Mouse (Mus musculus): Measurements from ENCODE around the gene Vmn1r40. TPM values are rescaled to one million over a fixed set of nuclear protein-coding genes. Genes with fewer than 3 reads are reported as not detected.
A peak's percentile ranks its signal among the peaks of the same experiment; 100 is the strongest.

Vmn1r40 gene
- polyA plus RNA-seq (2012; rRNA removed), result not detected in 2 replicates

DNA sequence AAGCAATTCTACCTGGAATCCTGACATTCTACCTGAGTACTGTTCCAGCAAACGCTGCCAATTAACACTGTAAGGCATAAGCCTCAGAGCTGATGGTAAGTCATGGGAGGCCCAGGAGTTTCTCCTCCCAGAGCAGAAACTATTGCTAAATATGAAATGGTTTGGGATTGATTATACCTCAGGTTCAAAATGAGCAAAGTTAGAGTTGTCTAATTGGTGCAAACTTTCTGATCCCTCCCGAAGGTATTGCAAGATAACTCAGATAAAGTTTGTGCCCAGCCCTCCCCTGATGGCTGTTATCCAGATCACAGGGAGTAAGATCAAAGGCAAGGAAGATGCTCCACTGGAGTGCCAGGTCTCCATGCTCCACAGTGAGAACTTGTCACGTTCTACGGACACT is at the start of gene Vmn1r40:
Gene Vmn1r40 (plus strand): TSS at position 301 of the 400 bp plus-strand sequence.
- DNase-seq (ENCODE audit: low spot score), result no peak

DNA sequence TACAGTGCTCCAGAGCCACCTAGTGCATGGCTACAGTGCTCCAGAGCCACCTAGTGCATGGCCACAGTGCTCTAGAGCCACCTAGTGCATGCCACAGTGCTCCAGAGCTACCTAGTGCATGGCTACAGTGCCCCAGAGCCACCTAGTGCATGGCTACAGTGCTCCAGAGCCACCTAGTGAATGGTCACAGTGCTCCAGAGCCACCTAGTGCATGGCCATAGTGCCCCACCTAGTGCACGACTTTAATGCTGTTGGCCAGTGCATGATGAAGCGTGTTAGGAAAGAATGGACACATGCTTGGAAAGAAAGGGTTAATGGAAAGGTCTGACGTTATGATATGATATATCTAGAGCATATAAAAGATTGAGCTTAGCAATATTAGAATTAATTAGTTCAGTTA is 49.0 kb upstream of the Vmn1r40 start:
- DNase-seq (ENCODE audit: low spot score), result no peak

DNA sequence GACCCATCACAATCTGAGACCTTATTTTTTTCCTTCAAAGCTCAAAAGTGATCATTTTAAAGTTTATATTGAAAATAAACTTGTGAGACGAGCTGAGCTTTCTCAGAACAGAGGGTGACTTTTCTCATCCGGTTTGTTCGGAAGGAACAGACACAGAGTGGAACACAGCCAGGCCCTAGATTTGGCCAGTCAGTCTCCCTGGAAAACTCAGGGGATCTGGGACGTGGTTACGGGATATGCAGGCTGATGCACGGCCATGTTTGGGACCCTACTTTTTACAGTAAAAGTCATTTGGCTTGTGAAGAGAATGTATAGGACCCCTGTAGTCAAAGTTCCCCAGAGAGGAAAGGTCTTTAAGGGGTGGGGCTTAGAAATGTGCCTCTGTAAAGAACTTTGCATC is 48.4 kb upstream of the Vmn1r40 start:
- no peak for DNase-seq (ENCODE audit: low spot score)

DNA sequence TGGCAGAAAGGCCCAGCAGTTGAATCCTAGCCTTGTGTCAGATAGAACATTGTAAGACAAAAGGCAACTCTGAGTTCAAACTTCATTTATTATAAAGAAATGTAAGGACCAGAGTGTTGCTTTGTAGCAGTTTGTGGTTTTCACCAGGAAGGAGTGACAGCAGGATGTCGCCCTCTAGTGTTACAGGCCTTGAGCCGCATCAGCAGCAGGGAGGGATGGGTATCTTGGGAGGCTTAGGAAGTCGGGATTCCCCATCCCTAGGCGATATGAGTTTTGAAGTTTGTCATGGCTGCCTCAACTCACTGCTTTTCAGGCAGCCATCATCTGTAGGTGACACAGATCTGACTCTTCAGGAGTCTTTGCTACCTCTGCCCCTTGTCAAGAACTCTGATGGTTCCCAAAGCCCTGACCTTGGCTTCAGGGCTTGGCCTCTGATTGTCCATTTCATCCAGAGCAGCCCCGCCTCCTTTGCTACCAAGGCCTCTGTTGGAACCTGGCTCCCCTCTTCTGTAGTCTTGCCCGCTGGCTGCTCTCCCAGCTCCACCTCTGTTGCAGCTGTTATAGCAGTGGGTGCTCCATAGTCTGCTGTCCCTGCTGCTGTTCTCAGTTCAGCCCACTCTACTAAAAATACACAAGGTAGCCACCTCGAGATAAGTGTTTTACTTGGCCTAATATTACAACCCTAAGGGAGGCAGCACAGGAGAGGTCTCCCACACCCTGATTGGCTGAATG is 47.5 kb upstream of the Vmn1r40 start:
- DNase-seq (ENCODE audit: low spot score), result no peak

DNA sequence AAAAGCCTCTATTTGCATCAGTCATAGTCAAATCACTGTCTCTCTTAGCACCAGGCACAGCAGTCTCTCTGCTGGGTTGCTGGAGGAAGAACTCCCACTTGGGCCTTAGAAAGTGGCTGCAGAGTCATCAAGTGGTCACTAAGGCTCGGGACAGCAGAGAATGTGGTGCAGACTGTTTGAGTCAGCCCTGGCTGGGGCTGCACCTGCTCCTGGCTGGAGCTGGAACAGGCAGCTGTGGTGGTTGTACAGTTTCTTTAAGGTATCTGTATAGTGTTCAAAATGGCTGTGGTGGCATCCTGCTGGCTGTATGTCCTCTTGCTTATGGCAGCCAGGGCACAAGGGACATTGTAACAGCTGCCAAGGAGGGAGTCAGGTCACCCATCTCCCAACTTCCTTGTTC is 46.9 kb upstream of the Vmn1r40 start:
- no peak for DNase-seq (ENCODE audit: low spot score)

DNA sequence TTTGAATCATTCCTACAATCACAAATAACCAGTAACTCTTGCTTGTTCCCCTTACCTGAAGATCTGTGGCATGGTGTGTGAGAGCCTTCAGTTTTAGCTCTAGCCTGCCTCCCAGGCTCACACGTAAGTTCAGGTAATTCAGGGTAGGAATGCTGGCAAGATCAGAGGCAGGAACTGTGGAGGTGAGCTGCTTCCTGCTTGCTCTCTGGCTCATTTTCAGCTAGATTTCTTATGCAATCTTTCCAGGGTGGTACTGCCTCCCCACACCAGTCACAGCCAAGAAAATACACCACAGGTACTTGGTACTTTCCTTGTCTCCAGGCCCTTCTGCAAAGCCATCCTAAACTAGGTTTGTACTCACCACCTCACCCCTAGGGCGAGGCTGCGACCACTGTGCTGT is 44.8 kb upstream of the Vmn1r40 start:
- no peak for DNase-seq (ENCODE audit: low spot score)

DNA sequence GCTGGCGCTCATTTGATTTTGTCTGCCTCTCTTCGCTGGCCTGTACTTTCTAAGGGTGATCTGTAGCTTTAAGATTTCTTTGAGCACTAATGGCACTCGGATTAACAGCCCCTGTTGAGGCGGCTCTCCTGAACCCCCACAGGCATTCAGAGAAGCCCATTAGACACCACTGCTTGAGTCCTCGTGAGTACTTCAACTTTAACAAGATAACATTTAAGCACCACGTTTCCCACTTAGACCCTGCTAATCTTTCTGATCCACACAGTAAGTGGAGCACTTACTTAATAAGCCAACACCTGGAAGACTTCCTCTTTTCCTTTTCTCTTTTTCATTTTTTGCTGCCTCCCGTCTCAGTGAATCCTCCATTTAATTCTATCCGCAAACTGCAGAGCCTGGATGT is 42.2 kb upstream of the Vmn1r40 start:
- no peak for DNase-seq (ENCODE audit: low spot score)

DNA sequence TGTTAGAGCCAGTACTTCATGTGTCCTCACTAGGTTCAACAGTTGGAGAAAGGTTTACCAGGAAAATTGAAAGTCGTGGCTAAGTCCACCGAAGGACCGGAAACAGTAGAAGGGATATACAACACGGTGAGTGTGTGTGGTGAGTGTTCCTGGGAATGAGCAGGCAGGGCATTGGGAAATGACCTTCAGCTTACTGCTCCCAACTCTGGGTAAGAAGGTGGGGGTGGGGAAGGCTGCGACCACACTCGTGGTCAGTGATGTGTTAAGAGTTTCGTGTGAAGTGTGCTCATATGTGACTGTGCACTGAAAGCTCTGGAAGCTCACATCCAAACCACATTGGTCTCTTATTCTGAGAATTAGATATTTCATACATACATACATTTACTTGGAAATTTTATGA is 41.7 kb upstream of the Vmn1r40 start:
- no peak for DNase-seq (ENCODE audit: low spot score)

DNA sequence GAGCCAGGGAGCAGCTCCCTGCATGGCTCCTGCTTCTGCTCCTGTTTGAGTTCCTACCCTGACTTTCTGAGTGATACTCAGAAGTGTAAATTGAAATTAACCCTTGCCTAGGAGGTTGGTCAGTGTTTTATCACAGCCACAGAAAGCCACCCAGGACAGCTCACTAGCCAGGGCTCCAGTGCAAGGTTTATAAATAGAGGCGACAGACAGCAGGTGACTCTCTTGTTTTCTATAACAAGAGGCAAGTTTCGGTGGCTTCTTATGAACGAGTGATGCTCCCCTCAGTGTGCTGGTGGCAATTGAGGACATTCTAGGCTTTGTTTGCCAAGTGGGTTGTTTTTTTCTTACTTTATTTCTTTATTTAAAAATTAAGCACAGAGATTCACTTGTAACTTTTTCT is 40.4 kb upstream of the Vmn1r40 start:
- no peak for DNase-seq (ENCODE audit: low spot score)

DNA sequence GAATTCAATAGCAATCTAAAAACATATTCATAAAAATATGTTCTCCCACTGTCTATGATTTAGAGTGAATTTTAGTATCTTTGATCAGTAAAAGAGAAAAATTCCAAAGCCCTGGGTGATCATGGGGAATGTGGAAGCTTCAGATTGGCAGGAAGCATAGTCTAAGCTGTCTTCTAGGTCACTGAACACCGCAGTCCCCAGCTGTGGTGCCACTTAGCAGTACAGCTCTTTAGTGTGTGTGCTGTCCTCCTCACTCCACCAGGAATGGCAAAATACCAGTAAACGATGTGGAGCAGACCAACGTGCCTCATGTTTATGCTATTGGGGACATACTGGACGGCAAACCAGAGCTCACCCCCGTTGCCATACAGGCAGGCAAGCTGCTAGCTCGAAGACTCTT is 37.8 kb upstream of the Vmn1r40 start:
- DNase-seq (ENCODE audit: low spot score), result no peak

DNA sequence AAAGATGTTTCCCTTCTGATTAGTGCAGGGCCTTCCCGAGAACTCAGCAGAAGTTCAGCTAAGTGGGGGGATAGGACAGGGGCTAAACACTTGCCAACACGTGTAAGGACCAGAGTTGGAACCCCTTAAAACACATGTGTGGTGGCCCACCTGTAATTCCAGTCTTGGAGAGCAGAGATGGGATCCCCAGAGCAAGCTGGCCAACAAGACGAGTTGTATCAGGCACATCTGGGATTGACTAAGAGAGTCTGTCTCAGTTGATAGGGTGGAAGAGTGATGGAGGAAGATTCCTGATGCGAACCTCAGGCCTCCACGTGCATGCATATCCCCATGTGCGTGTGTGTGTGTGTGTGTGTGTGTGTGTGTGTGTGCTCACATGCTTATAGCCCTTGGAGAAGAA is 35.9 kb upstream of the Vmn1r40 start:
- DNase-seq (ENCODE audit: low spot score), result no peak

DNA sequence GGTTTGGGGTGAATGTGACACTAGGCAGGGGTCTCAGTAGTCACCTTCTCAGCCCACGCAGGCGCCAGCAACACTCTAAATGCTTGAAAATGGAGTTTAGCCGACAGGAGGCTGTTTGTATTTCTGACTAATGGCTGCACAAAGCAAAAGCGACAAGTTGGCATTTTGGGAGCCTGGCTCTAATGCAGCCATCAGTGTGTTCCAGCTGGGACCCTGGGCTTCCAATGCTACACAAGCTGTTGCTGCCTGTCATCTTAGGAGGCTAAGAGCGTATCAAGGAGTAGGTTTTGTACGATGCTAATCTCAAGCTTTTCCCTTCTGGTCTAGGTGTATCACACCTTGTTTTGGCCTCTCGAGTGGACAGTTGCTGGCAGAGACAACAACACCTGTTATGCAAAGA is 34.7 kb upstream of the Vmn1r40 start:
- DNase-seq (ENCODE audit: low spot score), result no peak

DNA sequence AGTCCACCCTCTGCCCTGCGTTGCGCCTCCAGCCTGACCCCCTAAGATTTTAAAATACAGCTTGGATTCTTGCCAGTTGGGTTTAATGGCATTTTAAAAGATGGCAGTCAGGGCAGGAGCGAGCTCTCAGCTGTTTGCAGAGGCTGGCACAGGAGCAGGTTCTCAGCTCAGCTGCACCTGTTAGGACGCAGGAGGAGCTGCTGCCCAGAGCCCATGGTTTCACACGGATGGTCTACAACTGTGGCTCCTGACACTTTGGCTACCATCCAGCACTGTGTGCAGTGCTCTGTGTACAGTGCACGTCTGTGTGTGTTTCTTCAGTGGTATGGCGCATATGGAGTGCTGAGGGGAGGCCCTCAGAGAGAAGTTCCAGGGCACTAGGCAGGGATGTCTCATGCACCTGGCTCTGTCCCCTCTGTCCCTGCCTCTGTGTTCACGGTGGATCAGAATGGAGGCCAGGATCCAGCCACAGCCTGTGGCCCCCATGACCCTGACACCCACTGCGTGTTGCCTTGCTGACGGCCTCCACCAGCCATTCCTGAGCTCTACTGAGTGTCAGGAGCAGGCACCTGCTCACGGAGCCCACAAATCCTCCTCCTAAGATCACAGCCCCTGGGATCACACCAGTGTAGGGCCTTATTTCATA is 34.1 kb upstream of the Vmn1r40 start:
- DNase-seq (ENCODE audit: low spot score), result no peak

DNA sequence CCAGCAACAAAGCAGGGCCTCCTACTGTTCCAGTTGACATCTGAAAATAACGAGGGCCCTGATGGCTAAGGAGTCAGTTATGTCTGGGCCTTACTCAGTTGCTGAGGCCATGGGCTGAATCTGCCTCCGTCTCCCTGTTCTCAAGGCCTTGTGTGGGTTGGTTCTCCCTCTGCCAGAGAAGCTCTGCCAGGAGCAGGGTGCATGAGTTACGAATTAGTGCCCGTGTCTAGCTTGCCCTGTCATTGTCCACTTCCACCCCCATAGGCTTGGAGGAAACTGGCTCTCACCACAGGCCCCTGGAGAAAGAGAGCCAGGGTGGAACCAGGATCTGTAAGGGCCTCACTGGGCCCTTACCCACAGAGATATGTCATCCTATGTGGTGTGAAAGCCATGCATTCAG is 28.8 kb upstream of the Vmn1r40 start:
- no peak for DNase-seq (ENCODE audit: low spot score)

DNA sequence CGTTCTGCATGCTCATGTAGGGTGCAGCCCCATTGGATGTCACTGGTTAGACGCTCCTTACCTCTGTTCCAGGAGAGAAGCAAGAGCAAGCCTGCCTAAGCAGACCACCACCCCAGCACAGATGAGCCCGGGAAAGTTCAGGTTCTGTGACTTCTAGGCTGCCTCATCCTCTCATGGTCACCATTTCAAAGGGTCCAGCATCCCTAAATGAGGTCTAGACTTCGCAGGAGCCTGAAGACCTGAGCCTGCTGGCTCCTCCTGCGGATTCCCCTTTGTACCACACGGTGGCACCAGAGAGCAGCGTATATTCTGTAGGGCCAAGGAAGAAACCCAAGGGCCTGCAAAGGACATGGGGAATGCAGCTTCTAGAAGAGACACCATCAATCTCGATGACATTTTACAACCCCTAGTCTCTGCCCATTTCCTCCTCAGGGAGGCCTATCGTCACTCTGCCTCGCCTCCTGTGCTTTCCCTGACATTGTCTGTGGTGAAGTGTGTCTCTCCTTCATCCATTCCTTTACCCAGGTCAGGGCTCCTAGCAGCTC is 28.0 kb upstream of the Vmn1r40 start:
- peak; percentile 42 for DNase-seq (ENCODE audit: low spot score)

DNA sequence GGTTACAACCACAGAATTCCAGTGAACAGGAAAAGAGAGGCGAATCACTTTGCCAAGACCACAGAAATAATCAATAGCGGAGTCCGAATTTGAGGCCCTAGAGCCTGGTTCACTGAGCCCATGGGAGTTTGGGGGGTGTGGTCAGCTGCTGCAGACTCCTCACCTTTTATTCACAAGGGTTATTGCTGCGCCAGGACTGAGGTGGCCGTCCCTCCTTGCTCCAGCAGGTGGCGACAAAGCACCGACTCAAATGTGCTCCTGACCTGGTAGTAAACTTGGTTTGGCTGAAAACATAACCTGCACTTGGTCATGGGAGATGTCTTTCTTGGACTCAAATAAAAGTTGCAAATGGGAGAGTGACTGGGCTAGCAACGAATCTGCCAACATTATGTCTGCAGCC is 27.2 kb upstream of the Vmn1r40 start:
- DNase-seq (ENCODE audit: low spot score), result peak; percentile 72

DNA sequence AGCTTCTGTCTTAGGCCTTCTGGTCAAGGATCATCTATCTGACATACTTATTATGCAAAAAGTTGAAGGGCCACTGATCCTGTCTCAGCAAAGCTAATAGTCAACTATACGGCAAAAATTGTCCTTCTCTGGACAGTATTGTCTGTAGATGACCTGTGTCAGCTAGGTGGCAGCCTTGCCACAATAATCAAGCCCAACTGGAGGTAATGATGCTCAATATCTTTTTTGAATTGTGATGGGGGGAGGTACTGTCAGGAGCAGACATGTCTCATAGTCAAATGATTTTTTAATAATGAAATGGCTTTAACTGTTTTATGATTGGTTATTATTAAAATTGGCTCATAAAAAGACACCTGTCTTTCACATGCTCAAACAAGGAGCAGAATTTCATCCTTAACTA is 23.1 kb upstream of the Vmn1r40 start:
- no peak for DNase-seq (ENCODE audit: low spot score)

DNA sequence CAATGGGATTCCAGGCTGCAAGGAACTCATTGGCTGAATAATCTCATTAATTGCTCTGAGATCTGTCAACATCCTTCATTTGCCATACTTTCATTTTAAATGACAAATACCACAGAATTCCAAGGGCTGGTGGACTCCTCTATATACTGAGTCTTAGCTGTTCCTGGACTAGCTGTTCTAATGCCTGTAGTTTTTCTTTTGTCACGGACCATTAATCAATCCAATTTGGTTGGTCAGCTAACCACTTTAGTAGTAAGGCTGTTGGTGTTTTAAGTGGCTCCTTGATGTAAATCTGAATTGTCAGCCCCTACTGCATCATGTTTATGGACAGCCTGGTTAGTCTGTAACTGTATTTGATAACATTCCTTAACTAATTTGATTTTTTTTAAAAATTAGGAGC is 20.2 kb upstream of the Vmn1r40 start:
- no peak for DNase-seq (ENCODE audit: low spot score)

DNA sequence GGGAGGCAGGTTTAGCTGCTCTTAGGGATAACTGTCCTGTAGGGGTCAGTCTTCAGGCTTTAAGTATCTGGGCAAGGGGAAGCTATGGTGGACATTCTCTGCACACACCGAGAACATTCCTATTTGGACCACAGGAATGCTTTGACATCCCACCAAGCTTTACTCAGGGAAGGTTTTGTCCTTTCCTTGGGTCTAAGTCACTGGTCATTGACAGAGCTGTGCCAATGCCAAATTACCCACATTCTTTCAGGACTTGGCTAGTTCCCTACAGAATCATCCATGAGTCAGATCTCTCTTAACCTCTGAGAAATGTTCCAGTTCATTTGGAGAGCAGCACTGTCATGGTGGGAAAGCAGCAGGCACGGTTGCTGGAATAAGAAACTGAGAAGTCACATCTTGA is 716 bp upstream of the Vmn1r40 start:
- DNase-seq (ENCODE audit: low spot score), result no peak

DNA sequence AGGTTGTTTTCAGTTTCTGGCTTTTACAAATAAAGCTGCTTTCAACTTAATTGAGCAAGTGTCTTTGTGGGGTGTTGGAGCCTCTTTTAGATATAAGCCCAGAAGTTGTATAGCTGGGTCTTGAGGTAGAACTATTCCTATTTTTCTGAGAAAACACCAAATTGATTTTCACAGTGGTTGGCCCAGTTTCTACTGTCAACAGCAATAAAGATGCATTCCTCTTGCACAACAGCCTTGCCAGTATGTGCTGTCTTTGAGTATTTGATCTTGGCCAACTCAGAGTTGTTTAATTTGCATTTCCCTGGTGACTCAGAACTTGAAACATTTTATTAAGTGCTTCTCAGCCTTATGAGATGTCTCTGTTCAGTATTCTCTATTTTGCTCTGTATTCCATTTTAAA is 10.7 kb downstream of the Vmn1r40 start:
- DNase-seq (ENCODE audit: low spot score), result no peak

DNA sequence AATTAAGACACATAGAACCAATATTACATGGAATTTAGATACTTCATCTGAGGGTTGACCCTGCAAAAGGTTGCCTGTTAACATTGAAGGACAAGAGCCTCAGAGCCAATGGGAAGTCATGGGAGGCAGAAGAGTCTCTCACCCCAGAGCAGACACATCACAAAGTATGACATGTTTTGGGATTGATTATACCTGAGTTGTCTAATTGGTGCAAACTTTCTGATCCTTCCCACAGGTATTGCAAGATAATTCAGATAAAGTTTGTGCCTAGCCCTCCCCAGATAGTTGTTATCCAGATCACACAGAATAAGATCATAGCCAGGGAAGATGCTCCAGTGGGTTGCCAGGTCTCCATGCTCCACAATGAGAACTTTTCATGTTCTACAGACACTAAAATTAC is 33.1 kb downstream of the Vmn1r40 start, which contains the start of gene Vmn1r41:
Gene Vmn1r41 (plus strand): TSS at position 301 of the 400 bp plus-strand sequence.
- DNase-seq (ENCODE audit: low spot score), result no peak

DNA sequence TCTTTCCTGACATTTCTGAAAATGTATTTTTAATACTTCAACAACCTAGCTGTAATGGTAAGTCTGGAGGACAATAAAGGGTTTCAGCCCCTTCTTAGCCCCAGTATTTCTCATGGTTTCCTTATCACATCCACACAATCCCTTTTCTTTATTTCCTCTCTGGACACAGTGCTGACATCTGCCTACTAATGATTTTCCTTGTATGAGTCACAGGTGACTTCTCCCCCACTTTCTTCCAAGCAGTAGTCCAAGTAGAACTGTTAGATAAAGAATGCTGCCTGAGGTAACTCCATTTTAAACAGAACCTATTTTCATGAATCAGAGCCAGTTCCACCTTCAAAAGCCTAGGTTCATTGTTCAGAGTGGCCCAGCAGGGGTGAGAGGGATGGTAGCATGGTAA is 35.5 kb downstream of the Vmn1r40 start:
- no peak for DNase-seq (ENCODE audit: low spot score)

Data from urinary bladder, adult 2 months (tissue).